ENCODE assay signal across 8 mouse cellular contexts in genomic region chr17:29888981-29889980, GRCm38 (mm10).
DNase-seq lines count a peak whose midpoint lies in the region; ATAC-seq and TF ChIP-seq lines count a peak whose summit lies in the region.

No protein-coding gene starts in this region.

- H3K4me3 ChIP-seq in lung, embryonic 14.5 days (ENCODE audit: low read depth, low read length): peak overlapping the region; percentile 65
- H3K4me3 ChIP-seq in forebrain, embryonic 13.5 days: peak overlapping the region; percentile 72
- H3K4me3 ChIP-seq in left cerebral cortex, adult 2 months: peak overlapping the region; percentile 64
- peak overlapping the region; percentile 74 for H3K4me3 ChIP-seq in midbrain, embryonic 12.5 days
- peak overlapping the region; percentile 62 for H3K4me3 ChIP-seq in stomach, postnatal 0 days (ENCODE audit: low read depth, low read length)

- peak; percentile 65 for DNase-seq in lung, embryonic 14.5 days
- no peak for DNase-seq in lung, postnatal 14 days
- peak; percentile 2 for DNase-seq in heart, postnatal 25 days (ENCODE audit: low spot score)
- DNase-seq in left cerebral cortex, adult 2 months (ENCODE audit: extremely low spot score in 1 of 2, low spot score in 2 of 2): peak; percentile 54
- DNase-seq in stomach, postnatal 0 days (ENCODE audit: low spot score): peak; percentile 50

- peak overlapping the region; percentile 55 for H3K9ac ChIP-seq in lung, embryonic 14.5 days
- H3K9ac ChIP-seq in forebrain, embryonic 13.5 days: peak overlapping the region; percentile 91
- H3K9ac ChIP-seq in midbrain, embryonic 12.5 days (replicated peaks): peak overlapping the region; percentile 84
- H3K9ac ChIP-seq in stomach, postnatal 0 days (ENCODE audit: low read length): peak overlapping the region; percentile 35; the same call in 1 of the 2 replicates

- H3K27ac ChIP-seq in lung, embryonic 14.5 days (ENCODE audit: low read depth): peak overlapping the region; percentile 24; the same call in 1 of the 2 replicates
- H3K27ac ChIP-seq in forebrain, embryonic 13.5 days: peak overlapping the region; percentile 94
- H3K27ac ChIP-seq in left cerebral cortex, adult 2 months: peak overlapping the region; percentile 74
- peak overlapping the region; percentile 90 for H3K27ac ChIP-seq in midbrain, embryonic 12.5 days (replicated peaks)
- no peak overlapping the region for H3K27ac ChIP-seq in stomach, postnatal 0 days (replicated peaks)

- peak; percentile 60 for ATAC-seq in lung, embryonic 14.5 days (ENCODE audit: insufficient read depth)
- ATAC-seq in cerebellum, adult (ENCODE audit: insufficient number of reproducible peaks, low FRiP score, low TSS enrichment): 0 out of 2 replicates have a peak, but pooled peaks have one; percentile 42
- peak; percentile 66 for ATAC-seq in forebrain, embryonic 13.5 days
- peak; percentile 62 for ATAC-seq in midbrain, embryonic 12.5 days (ENCODE audit: low FRiP score, low read depth)
- ATAC-seq in stomach, postnatal 0 days (ENCODE audit: low FRiP score, low TSS enrichment): 0 out of 2 replicates have a peak, but pooled peaks have one; percentile 30

- WGBS in lung, embryonic 14.5 days: under 1% methylated on average over 66 of the region's 67 CpGs
- WGBS in forebrain, embryonic 13.5 days: under 1% methylated on average over 67 of the region's 67 CpGs
- WGBS in midbrain, embryonic 12.5 days: under 1% methylated on average over 67 of the region's 67 CpGs
- 3% methylated on average over 61 of the region's 67 CpGs for WGBS in stomach, postnatal 0 days

- TF ChIP-seq CTCF in lung, embryonic 14.5 days (IDR thresholded peaks at IDR 0.05; ENCODE audit: low read depth): 0 out of 2 replicates have a peak, but pooled peaks have one; percentile 3
- TF ChIP-seq CTCF in left cerebral cortex, adult 2 months (IDR thresholded peaks at IDR 0.05): no peak
- TF ChIP-seq CTCF in stomach, postnatal 0 days (IDR thresholded peaks at IDR 0.05; ENCODE audit: low read depth): no peak

- no peaks in the 10 kb centered on the region for H3K36me3 ChIP-seq in lung, embryonic 14.5 days (ENCODE audit: insufficient read depth)
- no peaks in the 10 kb centered on the region for H3K36me3 ChIP-seq in forebrain, embryonic 13.5 days (ENCODE audit: poor library complexity, severe bottlenecking)
- H3K36me3 ChIP-seq in midbrain, embryonic 12.5 days: no peaks in the 10 kb centered on the region
- H3K36me3 ChIP-seq in stomach, postnatal 0 days (ENCODE audit: control insufficient read depth, insufficient read depth, low read length): no peaks in the 10 kb centered on the region

- H3K4me1 ChIP-seq in lung, embryonic 14.5 days (ENCODE audit: insufficient read depth): peaks cover 9% of the 10 kb centered on the region; the same call in 1 of the 2 replicates
- H3K4me1 ChIP-seq in forebrain, embryonic 13.5 days: peaks cover 58% of the 10 kb centered on the region
- peaks cover 42% of the 10 kb centered on the region for H3K4me1 ChIP-seq in midbrain, embryonic 12.5 days
- H3K4me1 ChIP-seq in stomach, postnatal 0 days (replicated peaks; ENCODE audit: control insufficient read depth, insufficient read depth): peaks cover 8% of the 10 kb centered on the region; the same call in 1 of the 2 replicates

- intact Hi-C loops in heart, postnatal 25 days (cut with DNase I): loop anchor here (5.0 to 10.0 kb wide), 2 partner anchors 218 to 566 kb away; no protein-coding TSS in a partner anchor
- intact Hi-C loops in left cerebral cortex, adult 2 months (cut with DNase I): loop anchor here (5.0 to 10.0 kb wide), 4 partner anchors 254 to 618 kb away; no protein-coding TSS in a partner anchor

- peaks cover 68% of the 10 kb centered on the region for H3K27me3 ChIP-seq in lung, embryonic 14.5 days (ENCODE audit: insufficient read depth, low read length)
- H3K27me3 ChIP-seq in forebrain, embryonic 13.5 days: peaks cover 40% of the 10 kb centered on the region
- H3K27me3 ChIP-seq in midbrain, embryonic 12.5 days: peaks cover 69% of the 10 kb centered on the region
- H3K27me3 ChIP-seq in stomach, postnatal 0 days (ENCODE audit: control insufficient read depth, insufficient read depth, low read length): no peaks in the 10 kb centered on the region

- peak overlapping the region; percentile 92 for H3K4me2 ChIP-seq in lung, embryonic 14.5 days
- peak overlapping the region; percentile 95 for H3K4me2 ChIP-seq in forebrain, embryonic 13.5 days
- peak overlapping the region; percentile 95 for H3K4me2 ChIP-seq in midbrain, embryonic 12.5 days (replicated peaks)
- peak overlapping the region; percentile 96 for H3K4me2 ChIP-seq in stomach, postnatal 0 days (replicated peaks; ENCODE audit: low read depth)

- TF ChIP-seq EP300 in stomach, postnatal 0 days (optimal IDR thresholded peaks at IDR 0.05): no peak

- no peaks in the 10 kb centered on the region for H3K9me3 ChIP-seq in lung, embryonic 14.5 days (ENCODE audit: low read depth, low read length)
- H3K9me3 ChIP-seq in forebrain, embryonic 13.5 days (replicated peaks): no peaks in the 10 kb centered on the region
- no peaks in the 10 kb centered on the region for H3K9me3 ChIP-seq in midbrain, embryonic 12.5 days
- H3K9me3 ChIP-seq in stomach, postnatal 0 days (ENCODE audit: control insufficient read depth, low read length): no peaks in the 10 kb centered on the region

Comparison
In these comparisons a context has a peak if more than half of its experiments do, and no peak if none do; other contexts are left out.
1. H3K9ac ChIP-seq: peak in every context shown above with its lines; median percentile 91 in forebrain, embryonic 13.5 days; 84 in midbrain, embryonic 12.5 days; 55 in lung, embryonic 14.5 days; 35 in stomach, postnatal 0 days.